Mouse (Mus musculus) forebrain, embryonic 10.5 days (tissue): ENCODE results near the gene Cbx4. TPM values are rescaled to one million over a fixed set of nuclear protein-coding genes. Genes with fewer than 3 reads are reported as not detected.
A peak's percentile ranks its signal among the peaks of the same experiment; 100 is the strongest.
"Not testable (repeated sequence)": the region's sequence is repeated elsewhere in the genome, so short reads cannot be mapped to it uniquely, and the experiment has no call there.

ENCODE experiments used
- DNase-seq: peaks from one replicate; pipeline ENCODE4 v3.0.0-alpha.2; 2017; ENCODE audit warnings: low spot score; ENCODE audit errors: extremely low spot score
- H3K27ac ChIP-seq: fragments of 300-500 bp; sonication (generic); 2 replicates; pipeline ENCODE4 v1.5.1; 2016; ENCODE audit warnings: mild to moderate bottlenecking
- H3K27me3 ChIP-seq: fragments of 300-500 bp; sonication (generic); 2 replicates; pipeline ENCODE4 v1.6.1; 2016; ENCODE audit warnings: mild to moderate bottlenecking; ENCODE audit not compliant: poor library complexity, severe bottlenecking
- H3K36me3 ChIP-seq: fragments of 300-500 bp; sonication (generic); replicated peaks from 2 replicates; pipeline ENCODE4 v1.6.1; 2016; ENCODE audit warnings: mild to moderate bottlenecking, moderate library complexity
- H3K4me1 ChIP-seq: fragments of 300-500 bp; sonication (generic); 2 replicates; pipeline ENCODE4 v1.6.1; 2016
- H3K4me3 ChIP-seq: fragments of 300-500 bp; sonication (generic); 2 replicates; pipeline ENCODE4 v1.5.1; 2016; ENCODE audit warnings: mild to moderate bottlenecking, moderate library complexity
- H3K9me3 ChIP-seq: fragments of 300-500 bp; sonication (generic); 2 replicates; pipeline ENCODE4 v1.6.1; 2016; ENCODE audit warnings: mild to moderate bottlenecking, moderate library complexity
- WGBS: fragments of 180-500 bp; shearing (Covaris S2); methylation state at CpG from one replicate; pipeline ENCODE4 v1.1.7; 2016; 5-methylcytosine and 5-hydroxymethylcytosine counted together
- polyA plus RNA-seq: library from polyadenylated mRNA; unstranded; fragments of >200 nt; fragmentation: Nextera tagmentation; extraction: Ambion mirVana; gene quantifications from 2 replicates; pipeline ENCODE4 v1.2.1, GENCODE M21; 2016

Cbx4 gene
- polyA plus RNA-seq, 1 experiment from 2014 or later, result 3.3 TPM

DNA sequence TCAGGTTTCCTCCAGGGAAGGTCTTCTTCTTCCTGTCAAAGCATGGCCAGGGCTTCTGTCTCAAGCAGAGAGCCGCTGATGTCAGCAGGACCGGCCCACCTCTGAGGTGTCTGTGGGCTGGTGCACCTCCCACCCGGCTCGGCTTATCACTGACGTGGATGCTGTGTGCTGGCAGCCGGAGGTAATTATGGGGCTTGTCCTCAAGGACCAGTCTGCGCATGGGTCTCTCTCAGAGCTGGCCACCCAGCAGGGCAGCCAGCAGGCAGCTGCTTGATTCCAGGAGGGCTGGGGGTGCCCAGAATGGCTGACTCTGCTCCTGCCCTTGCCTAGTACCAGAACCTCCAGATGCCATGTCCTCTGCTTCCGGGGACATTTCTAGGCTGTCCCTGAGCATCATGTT is 19.7 kb upstream of the Cbx4 start:
- no peak for DNase-seq
- peaks cover 62% of the 10 kb centered on the region for H3K27me3 ChIP-seq
- H3K27ac ChIP-seq, result peak overlapping the region; percentile 61
- H3K36me3 ChIP-seq, result no peaks in the 10 kb centered on the region
- H3K4me1 ChIP-seq, result peaks cover 23% of the 10 kb centered on the region
- H3K4me3 ChIP-seq, result no peak overlapping the region
- H3K9me3 ChIP-seq, result no peaks in the 10 kb centered on the region
- WGBS, result 51% methylated on average over 8 of the region's 8 CpGs

DNA sequence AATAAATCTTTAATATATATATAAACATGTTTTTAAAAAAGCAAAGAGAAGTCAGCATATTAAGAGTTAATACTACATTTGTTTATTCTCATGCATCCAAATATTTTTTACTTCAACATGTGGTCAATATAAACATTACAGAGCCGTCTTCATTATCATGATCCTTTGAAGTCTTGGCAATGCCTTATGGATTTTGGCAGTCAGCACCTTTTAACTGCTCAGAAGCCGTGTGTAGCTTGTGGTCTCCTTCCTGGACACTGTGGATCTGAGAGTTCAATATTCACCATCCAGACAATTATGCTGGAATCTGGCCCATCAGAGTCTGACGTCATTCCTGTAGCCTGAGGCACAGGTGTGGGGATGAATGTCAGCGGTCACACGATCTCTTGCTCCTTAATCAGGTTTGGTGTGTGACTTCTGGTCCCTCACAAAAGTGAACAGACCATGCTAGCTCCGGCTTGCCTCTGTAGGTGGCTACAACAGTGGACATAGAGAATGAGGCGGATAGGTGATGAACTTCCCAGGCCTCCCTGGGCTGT is 19.1 kb upstream of the Cbx4 start:
- no peaks in the 10 kb centered on the region for H3K9me3 ChIP-seq
- H3K36me3 ChIP-seq, result no peaks in the 10 kb centered on the region
- H3K4me1 ChIP-seq, result peaks cover 23% of the 10 kb centered on the region
- WGBS, result 83% methylated on average over 7 of the region's 7 CpGs
- no peak overlapping the region; the same call in 1 of the 2 replicates for H3K27ac ChIP-seq
- peaks cover 58% of the 10 kb centered on the region for H3K27me3 ChIP-seq
- H3K4me3 ChIP-seq, result no peak overlapping the region
- DNase-seq, result no peak

DNA sequence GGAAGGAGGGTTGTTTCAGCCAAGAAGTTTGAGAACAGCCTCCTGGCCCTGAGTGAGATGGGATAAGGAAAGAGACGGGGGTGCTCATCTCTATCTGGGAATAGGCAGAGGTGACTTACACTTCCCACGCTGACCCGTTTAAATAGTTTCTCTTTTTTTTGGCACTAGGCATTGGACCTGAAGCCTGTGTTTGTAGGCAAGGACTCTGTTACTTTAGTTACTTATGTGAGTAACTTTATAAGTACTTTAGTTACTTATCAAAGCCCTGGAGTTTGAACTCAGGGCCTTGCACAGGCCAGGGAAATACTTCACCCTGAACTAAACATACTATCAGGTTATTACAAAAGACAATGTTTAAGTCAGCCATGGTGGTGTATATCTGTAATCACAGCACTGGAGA is 18.0 kb upstream of the Cbx4 start:
- H3K27ac ChIP-seq, result no peak overlapping the region
- H3K9me3 ChIP-seq, result no peaks in the 10 kb centered on the region
- no peak overlapping the region for H3K4me3 ChIP-seq
- peaks cover 46% of the 10 kb centered on the region for H3K27me3 ChIP-seq
- DNase-seq, result no peak
- 91% methylated on average over 3 of the region's 3 CpGs for WGBS
- H3K4me1 ChIP-seq, result peaks cover 23% of the 10 kb centered on the region
- H3K36me3 ChIP-seq, result no peaks in the 10 kb centered on the region

DNA sequence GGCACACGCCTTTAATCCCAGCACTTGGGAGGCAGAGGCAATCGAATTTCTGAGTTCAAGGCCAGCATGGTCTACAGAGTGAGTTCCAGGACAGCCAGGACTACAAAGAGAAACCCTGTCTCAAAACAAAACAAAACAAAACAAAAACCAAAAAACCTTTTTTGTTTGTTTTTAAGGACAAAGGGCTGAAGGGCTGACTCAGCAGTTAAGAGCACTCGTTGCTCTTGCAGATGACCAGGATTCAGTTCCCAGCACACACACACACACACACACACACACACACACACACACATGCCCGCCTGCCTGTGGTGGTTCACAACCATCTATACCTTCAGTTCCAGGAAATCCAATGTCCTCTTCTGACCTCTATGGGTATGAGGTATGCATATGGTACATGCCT is 14.3 kb upstream of the Cbx4 start:
- WGBS, result 89% methylated on average over 4 of the region's 4 CpGs
- H3K27me3 ChIP-seq, result peaks cover 47% of the 10 kb centered on the region
- not testable (repeated sequence) for H3K9me3 ChIP-seq, H3K36me3 ChIP-seq, H3K27ac ChIP-seq, DNase-seq, H3K4me1 ChIP-seq, H3K4me3 ChIP-seq

DNA sequence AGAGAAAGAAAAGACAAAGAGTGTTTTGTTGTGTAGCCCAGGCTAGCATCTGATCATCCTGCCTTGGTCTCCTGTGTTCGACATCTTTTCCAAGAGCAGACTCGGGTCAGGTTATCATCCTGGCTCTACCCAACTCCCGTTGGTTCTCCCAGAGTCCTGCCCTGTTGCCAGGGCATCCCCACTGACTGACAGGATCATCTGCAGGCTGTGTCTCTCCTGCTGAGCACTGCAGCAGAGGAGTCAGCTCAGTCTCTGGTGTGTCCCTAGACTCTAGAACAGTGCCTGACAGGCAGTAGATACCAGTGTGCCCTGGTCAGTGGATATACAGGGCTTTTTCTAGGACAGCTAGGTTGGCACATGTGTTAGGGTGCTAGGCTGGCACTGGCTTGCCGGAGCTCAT is 12.2 kb upstream of the Cbx4 start:
- H3K36me3 ChIP-seq, result no peaks in the 10 kb centered on the region
- peaks cover 7% of the 10 kb centered on the region; the same call in 1 of the 2 replicates for H3K4me1 ChIP-seq
- no peaks in the 10 kb centered on the region for H3K9me3 ChIP-seq
- DNase-seq, result no peak
- H3K27me3 ChIP-seq, result peaks cover 67% of the 10 kb centered on the region
- WGBS, result 72% methylated on average over 4 of the region's 4 CpGs
- no peak overlapping the region for H3K4me3 ChIP-seq
- no peak overlapping the region for H3K27ac ChIP-seq

DNA sequence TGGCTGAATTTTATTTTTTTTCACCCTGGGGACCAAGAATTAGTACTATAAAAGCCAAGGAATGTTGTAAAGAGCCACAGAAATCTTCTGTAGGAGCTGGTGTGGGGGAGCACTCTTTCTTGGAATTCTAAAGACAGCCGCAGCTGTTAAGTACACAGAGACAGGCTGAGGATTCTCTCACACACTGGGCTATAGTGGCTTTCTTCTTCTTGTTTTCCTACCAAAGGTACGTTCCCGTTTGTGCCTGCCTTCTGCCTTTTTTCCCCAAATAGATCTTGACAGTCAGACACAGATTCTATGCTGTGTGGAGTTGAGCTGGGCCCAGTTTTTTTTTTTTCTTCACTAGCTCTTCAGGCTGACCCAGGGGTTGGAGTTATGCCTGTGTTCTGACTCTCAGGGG is 9.4 kb upstream of the Cbx4 start:
- Histone ChIP-seq H3K27me3 (peaks cover 83% of the 10 kb centered on the region), H3K4me3 (no peak overlapping the region), H3K36me3 (no peaks in the 10 kb centered on the region), H3K9me3 (no peaks in the 10 kb centered on the region), H3K27ac (0 out of 2 replicates have a peak overlapping the region, but pooled peaks have one; percentile 5), H3K4me1 (peaks cover 19% of the 10 kb centered on the region)
- 59% methylated on average over 3 of the region's 3 CpGs for WGBS
- DNase-seq, result no peak

DNA sequence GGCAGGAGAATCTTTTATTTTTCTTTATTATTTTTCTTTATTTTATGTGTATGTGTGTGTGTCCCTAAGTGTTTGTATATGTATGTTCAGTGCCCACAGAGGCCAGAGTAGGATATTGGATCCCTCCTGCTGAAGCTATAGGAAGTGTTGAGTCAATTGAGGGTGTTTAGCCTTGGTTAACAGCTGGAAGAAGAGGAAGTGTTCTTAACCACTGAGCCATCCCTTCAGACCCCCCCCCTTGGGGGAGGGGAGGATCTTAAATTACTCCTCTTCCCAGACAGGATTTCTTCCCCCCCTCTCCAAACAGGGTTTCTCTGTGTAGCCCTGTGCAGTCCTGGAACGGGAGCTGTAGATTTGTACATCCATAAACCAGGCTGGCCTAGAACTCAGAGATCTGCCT is 7.3 kb upstream of the Cbx4 start:
- DNase-seq, result no peak
- Histone ChIP-seq H3K4me1 (peaks cover 41% of the 10 kb centered on the region), H3K9me3 (no peaks in the 10 kb centered on the region), H3K4me3 (no peak overlapping the region), H3K36me3 (no peaks in the 10 kb centered on the region), H3K27me3 (peaks cover 98% of the 10 kb centered on the region), H3K27ac (no peak overlapping the region)
- 76% methylated on average over 1 of the region's 1 CpGs for WGBS

DNA sequence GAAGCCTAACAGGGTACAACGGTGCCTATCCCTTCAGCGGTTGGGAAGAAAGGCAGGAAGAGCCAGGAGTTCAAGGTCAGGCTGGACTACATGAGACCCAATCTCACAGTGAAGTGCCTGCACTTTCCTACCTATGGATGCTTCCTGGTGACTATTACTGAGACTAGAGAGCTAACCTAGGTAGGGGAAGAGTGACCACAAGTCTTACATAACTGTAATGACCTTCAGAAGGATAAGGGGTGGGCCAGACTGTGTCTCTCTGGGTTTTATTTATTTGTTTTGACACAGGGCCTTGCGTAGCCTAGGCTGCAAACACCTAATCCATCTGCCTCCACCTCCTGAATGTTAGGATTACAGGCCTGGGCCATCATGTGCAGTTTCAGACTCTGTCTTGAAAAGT is 6.3 kb upstream of the Cbx4 start:
- Histone ChIP-seq H3K27me3 (peaks cover 100% of the 10 kb centered on the region), H3K4me1 (peaks cover 48% of the 10 kb centered on the region), H3K27ac (no peak overlapping the region), H3K36me3 (no peaks in the 10 kb centered on the region), H3K9me3 (no peaks in the 10 kb centered on the region), H3K4me3 (no peak overlapping the region)
- no peak for DNase-seq
- 77% methylated on average over 3 of the region's 3 CpGs for WGBS

DNA sequence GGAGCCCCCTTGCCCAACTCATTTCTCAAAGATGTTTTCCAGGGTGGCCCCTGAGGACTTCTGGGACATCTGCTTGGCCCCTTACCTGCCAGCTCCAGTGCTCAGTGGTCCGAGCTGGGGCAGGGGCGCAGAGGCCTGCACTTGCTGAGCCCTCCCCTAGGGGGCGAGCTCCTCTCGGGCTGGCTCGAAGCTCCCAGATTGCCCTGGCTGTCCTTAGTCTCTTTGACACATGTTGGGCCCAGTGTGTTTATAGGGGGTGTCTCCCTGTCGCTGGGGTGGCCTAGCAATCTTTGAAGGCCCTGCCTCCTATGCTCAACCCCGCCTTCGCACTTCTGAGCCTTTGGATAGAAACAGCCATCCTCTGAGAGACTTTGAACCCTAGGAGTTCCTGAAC is 5.6 kb upstream of the Cbx4 start:
- H3K36me3 ChIP-seq, result no peaks in the 10 kb centered on the region
- H3K27ac ChIP-seq, result no peak overlapping the region
- peak overlapping the region; percentile 64 for H3K4me3 ChIP-seq
- peak; percentile 80 for DNase-seq
- H3K9me3 ChIP-seq, result no peaks in the 10 kb centered on the region
- peaks cover 55% of the 10 kb centered on the region for H3K4me1 ChIP-seq
- WGBS, result 4% methylated on average over 8 of the region's 8 CpGs
- peaks cover 100% of the 10 kb centered on the region for H3K27me3 ChIP-seq

DNA sequence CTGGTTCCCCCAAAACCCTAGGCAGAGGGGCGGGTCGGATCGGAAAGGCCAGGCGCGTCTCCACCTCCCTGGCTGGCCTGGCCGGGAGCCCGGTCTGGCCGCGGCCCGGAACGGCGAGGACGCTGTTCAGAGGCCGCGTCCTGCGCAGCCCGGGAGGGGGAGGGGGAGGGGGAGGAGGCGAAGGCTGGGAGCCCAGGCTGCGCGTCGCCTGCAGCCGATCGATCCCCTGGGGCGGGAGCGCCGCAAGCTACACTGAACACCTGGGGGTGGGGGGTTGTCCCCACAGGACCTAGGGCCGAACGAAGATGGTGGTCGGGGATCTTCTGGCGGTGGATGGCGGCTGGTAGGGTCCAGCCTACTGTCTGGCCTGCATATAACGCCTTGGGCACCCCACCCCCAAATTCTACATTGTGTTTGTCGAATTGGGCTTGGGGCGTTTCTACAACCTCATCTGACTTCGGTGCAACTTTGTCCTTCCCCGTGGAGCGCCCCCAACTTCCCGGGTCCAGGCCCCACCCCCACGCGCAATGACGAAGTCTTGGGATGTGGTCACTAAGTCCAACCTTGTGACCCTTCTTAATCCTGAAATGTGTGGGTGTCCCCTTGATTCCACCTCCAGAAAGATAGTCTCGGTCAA is 5.1 kb upstream of the Cbx4 start:
- Histone ChIP-seq H3K9me3 (no peaks in the 10 kb centered on the region), H3K4me3 (peak overlapping the region; percentile 64), H3K27me3 (peaks cover 100% of the 10 kb centered on the region), H3K36me3 (no peaks in the 10 kb centered on the region), H3K4me1 (peaks cover 59% of the 10 kb centered on the region), H3K27ac (peak overlapping the region; percentile 82)
- DNase-seq, result peak; percentile 71
- WGBS, result under 1% methylated on average over 42 of the region's 42 CpGs

DNA sequence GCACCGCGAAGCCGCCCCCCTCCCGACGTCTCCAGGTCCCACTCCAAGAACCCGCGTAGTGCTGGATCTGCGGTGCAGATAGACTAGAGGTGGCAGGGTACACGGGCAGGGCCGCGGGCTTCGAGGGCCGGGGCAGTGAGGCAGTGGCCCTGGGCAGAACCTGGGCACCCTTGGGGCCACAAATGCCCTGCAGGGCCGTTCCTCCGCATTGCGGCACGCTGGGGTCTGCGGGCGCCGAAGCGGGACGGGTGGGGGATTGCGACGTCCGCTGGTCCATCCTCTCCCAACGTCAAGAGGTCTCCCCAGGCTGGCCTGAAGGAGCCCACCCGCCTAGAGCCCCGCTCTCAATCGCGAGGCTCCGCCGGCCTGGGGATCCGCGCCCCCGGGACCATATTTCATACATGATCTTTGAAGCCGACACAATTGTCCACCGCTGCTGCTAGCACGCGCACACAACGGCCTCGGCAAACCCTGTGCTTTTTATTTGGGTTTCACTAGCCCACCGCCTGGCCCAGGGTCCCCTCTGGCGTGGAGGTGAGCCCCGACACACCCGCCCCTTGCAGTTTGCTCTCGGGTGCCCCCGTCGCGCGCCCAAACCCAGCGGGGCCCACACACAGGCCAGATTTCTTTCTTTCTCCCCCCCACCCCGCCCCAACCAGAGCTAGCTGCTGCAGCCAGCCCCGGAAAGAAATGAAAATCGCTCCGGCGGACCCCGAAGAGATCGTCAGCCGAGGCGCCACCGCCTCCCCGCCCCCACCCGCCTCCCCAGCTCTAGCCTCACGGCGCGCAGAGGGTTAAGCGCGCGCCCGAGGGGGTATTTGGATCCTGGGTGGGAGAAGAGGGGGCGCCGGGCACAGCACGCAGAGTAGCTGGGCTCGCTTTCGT is 4.3 kb upstream of the Cbx4 start:
- Histone ChIP-seq H3K9me3 (no peaks in the 10 kb centered on the region), H3K27me3 (peaks cover 97% of the 10 kb centered on the region), H3K4me1 (peaks cover 61% of the 10 kb centered on the region), H3K36me3 (no peaks in the 10 kb centered on the region), H3K27ac (peak overlapping the region; percentile 82), H3K4me3 (peak overlapping the region; percentile 64)
- DNase-seq, result no peak
- under 1% methylated on average over 73 of the region's 75 CpGs for WGBS

DNA sequence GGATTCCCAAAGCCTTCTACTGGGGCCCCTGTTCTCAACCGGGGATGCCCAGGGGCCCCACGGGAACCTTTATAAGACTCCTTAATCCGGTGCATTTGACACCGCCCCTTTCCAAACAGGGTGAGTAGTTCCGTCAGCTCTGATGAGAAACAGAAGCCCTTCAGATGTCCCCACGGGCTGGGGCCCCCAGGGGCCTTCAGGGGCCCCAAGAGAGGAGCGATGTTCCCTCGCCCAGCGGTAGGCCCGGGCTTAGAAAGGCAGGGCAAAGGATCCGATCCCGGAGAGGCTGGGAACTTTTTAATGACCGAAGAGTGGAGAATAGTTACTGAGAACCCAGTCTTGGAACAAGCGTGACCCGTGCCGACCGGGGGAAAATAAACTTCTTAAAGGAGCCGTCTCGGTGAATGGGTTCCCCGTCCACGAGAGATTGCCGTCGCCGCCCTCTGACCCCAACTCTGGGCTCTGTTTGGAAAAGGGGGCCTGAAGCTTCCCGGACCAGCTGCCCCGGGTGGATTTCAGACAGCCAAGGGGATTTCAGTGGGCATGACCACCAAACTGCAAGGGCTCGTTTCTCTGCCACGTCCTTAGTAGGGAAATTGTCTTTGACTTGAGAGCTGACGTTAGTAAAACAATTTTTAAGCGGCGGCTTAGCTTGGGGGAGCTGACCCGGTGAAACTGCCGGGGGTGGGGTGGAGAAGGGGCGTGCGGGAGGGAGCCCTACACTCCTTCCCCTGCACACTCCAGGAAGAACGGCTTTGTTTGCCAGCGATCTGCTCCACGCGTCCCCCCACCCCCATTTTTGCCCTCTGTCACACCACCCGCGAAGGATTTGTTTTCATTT is 3.4 kb upstream of the Cbx4 start:
- WGBS, result under 1% methylated on average over 41 of the region's 41 CpGs
- no peak for DNase-seq
- H3K4me1 ChIP-seq, result peaks cover 70% of the 10 kb centered on the region

More for the DNA sequence above, 3.4 kb upstream of the Cbx4 start:
- H3K4me3 ChIP-seq, result peak overlapping the region; percentile 64
- no peaks in the 10 kb centered on the region for H3K9me3 ChIP-seq
- H3K36me3 ChIP-seq, result no peaks in the 10 kb centered on the region
- peak overlapping the region; percentile 82 for H3K27ac ChIP-seq
- peaks cover 94% of the 10 kb centered on the region for H3K27me3 ChIP-seq
